Mouse (Mus musculus) gastrocnemius, postnatal 36 days (tissue): Measurements from ENCODE around the gene Cryga. TPM values are rescaled to one million over a fixed set of nuclear protein-coding genes. Genes with fewer than 3 reads are reported as not detected.
"Not testable (repeated sequence)": the region's sequence is repeated elsewhere in the genome, so short reads cannot be mapped to it uniquely, and the experiment has no call there.

Source experiments
- DNase-seq, 2 experiments: peaks; one replicate each; pipeline ENCODE4 v3.0.0; 2022
- intact Hi-C: fragments of 180-260 bp; cut with DNase I; formaldehyde crosslinking; loops from one replicate; pipeline ENCODE4 v1.15.1; 2025
- total RNA-seq, 2 experiments: library from RNA; stranded (reverse); gene quantifications; 2 replicates each; pipeline ENCODE4 v1.2.3; 2021

Cryga gene
- total RNA-seq, 2 experiments from 2014 or later = not detected

- no peak for DNase-seq
- intact Hi-C loops = no loop called here
Measured at GRCm38 (mm10) chr1:65096953-65097352, 6.2 kb downstream of the Cryga start.

DNA sequence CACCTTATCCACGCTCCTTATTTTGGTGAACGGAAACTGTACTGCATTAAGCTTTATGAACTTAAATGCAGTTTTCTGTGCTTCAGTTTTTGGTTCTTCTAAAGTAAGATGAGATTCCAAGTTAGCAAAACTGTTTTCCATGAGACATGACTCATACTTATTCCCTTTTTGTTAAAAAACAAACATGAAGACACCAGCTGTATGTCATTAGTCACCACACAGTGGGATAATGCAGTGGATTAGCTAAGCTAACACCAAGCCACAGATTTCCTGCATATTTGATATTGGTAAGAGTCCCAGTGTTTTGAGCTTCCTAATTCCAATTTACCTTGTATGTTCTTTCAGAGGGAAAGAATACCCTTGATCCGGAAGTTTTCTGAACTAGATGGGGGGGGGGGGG, 11.6 kb downstream of the Cryga start:
- intact Hi-C loops = no loop called here

GRCm38 (mm10) chr1:65090370-65090769, 12.8 kb downstream of the Cryga start:
- peak in 1 of 2 experiments; percentile 11 for DNase-seq
- intact Hi-C loops = no loop called here

More for the DNA sequence above, 11.6 kb downstream of the Cryga start:
- DNase-seq = no peak

GRCm38 (mm10) chr1:65088567-65089356, 14.4 kb downstream of the Cryga start:
- DNase-seq = no peak
- intact Hi-C loops = no loop called here

GRCm38 (mm10) chr1:65082188-65082587, 21.0 kb downstream of the Cryga start, which contains the start of gene Crygb:
Gene Crygb, minus strand, starts transcription at chr1:65082288.
- no peak for DNase-seq
- intact Hi-C loops = no loop called here

DNA sequence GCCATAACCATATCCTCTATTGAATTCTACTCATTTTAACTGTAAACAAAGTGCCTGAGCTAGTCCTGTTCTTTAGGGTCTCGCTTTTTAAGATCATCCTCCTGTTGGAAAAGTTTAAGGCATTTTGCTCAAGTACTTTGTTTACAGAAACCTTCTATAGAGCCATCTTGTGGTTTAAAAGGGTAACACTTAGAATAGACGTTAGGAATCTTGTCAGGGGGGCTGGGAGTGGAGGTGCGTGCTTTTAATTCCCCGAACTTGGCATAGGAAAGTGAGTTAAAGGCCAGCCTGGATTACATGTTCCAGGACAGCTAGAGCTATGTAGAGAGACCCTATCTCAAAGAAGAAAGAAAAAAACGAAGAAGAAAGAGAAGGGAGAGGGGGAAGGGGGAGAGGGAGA, 27.6 kb downstream of the Cryga start:
- DNase-seq = no peak
- intact Hi-C loops = no loop called here

DNA sequence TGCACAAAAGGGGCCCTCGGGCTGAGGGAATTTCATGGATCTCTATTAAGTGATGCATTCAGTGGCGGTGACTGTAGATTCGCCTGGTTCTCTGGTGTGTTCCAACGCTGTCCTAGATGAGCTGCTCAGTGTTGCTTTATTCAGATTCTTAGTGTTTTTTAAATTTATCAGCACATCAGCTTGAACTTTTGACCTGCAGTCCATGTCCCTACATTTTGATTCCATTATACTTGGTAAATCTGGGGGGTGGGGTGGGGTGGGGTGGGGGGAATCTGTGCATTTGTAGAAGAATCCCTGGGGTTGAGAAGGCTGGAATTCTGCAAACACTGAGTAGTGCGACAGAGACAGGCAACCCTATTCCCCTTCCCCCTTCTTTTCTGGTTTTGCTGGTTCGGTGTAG, 29.6 kb downstream of the Cryga start, which contains the start of gene Crygc:
Gene Crygc, minus strand, starts transcription at position 101 of the 400 bp plus-strand sequence.
- no peak for DNase-seq
- intact Hi-C loops = no loop called here

DNA sequence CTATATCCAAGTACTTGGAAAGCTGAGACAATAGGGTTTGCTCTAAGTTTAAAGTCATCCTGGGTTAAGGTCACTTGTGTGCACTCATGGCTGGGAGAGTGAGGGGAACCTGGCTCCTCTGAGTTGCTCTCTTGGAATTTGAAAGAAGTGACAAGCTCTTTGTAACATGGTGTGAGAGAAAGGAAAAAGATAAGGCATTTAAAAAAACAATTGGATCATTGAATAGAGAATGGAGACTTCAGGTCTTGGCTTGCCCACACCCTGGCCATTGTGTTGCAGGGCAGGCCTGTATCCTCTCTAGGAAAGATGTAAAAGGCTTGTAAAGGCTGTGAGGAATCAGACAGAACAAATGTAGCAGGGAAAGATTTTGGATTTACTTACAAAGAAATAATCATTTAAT, 35.3 kb downstream of the Cryga start:
- intact Hi-C loops = no loop called here

DNA sequence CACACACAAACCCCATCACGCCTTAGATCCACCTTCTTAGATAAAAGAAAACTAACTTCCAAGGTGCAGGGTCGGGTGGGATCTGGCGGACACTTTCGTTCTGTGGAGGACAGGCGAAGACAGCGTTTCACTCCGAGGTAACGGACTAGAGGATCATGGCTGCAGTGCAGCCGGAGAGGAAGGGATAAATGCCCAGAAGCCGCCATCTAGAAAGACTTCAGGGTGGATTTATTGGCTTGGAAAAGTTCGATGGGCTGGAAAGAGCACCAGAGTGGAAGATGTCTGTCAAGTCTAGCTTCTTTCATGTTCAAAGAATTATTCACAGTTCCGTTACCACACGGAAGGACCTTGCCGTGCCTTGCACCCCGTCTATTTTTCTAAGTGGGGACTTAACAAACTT, 39.0 kb downstream of the Cryga start:
- intact Hi-C loops = no loop called here
- no peak for DNase-seq

More for the DNA sequence above, 35.3 kb downstream of the Cryga start:
- DNase-seq = no peak

GRCm38 (mm10) chr1:65063352-65063751, 39.8 kb downstream of the Cryga start, which contains the start of gene Crygd:
Gene Crygd, minus strand, starts transcription at chr1:65063452.
- DNase-seq = no peak
- intact Hi-C loops = no loop called here

- no peak for DNase-seq
- intact Hi-C loops = no loop called here
Measured at GRCm38 (mm10) chr1:65052140-65052539, 51.0 kb downstream of the Cryga start.

GRCm38 (mm10) chr1:65051696-65052095, 51.5 kb downstream of the Cryga start:
- intact Hi-C loops = no loop called here
- no peak for DNase-seq

- DNase-seq, intact Hi-C loops: not testable (repeated sequence)
Measured at GRCm38 (mm10) chr1:65050952-65051351, 52.2 kb downstream of the Cryga start, which contains the start of gene Cryge. Gene Cryge, minus strand, starts transcription at chr1:65051149.

Other genes with a start within 250 kb of the Cryga start
- 1 to 10 TPM; 4.7 to 6.7 TPM for gene Plekhm3, start 146.5 kb downstream of the Cryga start, total RNA-seq
- not detected for gene Akr1cl, start 70.6 kb downstream of the Cryga start, total RNA-seq
- gene Cryge, start 52.2 kb downstream of the Cryga start, total RNA-seq = not detected
- gene Crygd, start 39.9 kb downstream of the Cryga start, total RNA-seq = not detected
- not detected for gene Crygc, start 29.7 kb downstream of the Cryga start, total RNA-seq
- gene Crygb, start 21.1 kb downstream of the Cryga start, total RNA-seq = not detected
- not detected for gene Gm28845, start 16.2 kb upstream of the Cryga start, total RNA-seq
- gene D630023F18Rik, start 19.8 kb upstream of the Cryga start, total RNA-seq = not detected
- gene Idh1, start 83.1 kb upstream of the Cryga start, total RNA-seq = 10 to 100 TPM; 21.2 to 36.7 TPM
- gene Pikfyve, start 83.3 kb upstream of the Cryga start, total RNA-seq = 1 to 10 TPM; 6.4 TPM
- gene Pth2r, start 178.7 kb upstream of the Cryga start, total RNA-seq = not detected